Comparison of ENCODE assay signal across 9 mouse cellular contexts in the genomic region with DNA sequence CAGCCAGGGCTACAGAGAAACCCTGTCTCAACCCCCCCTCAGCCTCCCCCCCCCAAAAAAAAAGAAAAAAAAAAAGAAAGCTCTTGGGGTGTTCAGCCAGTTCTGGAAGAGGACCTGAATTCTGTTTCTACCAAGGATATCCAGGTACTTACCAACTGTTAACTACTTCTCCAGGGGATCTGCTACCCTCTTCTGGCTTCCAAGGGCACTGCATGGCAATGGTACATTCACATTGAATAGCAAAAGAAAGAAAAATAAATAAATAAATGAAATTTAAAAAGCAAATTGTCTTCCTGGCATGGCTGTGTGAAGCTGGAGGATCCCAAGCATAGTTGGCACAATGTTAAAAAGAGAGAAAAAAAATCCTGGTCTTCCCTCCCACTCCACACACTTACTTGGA. TPM values are rescaled to one million over a fixed set of nuclear protein-coding genes. Genes with fewer than 3 reads are reported as not detected.
DNase-seq lines count a peak whose midpoint lies in the region; ATAC-seq and TF ChIP-seq lines count a peak whose summit lies in the region.
"Had no signal": no experiment of that assay in that cellular context is flagged by ENCODE, and none has a peak within 500 bp of the region (broad histone marks: within the 10 kb centered on the region; RNA-seq: fewer than 3 reads in every experiment).

No protein-coding gene starts in this region.

- ATAC-seq in kidney, embryonic 15.5 days (replicated peaks; ENCODE audit: low FRiP score) = no peak
- no peak for ATAC-seq in forebrain, embryonic 13.5 days

- H3K79me2 ChIP-seq in MEL (ENCODE audit: control insufficient read depth, insufficient read depth, low read length, poor library complexity) = peaks cover 7% of the 10 kb centered on the region

- no peak for TF ChIP-seq EP300 in MEL (IDR thresholded peaks at IDR 0.05; ENCODE audit: low read depth in 1 of 2, low read length in 2 of 2)

- no peak for TF ChIP-seq POLR2A in MEL (IDR thresholded peaks at IDR 0.05; ENCODE audit: control insufficient read depth in 1 of 2, insufficient read depth in 1 of 2, low read depth in 1 of 2, low read length in 2 of 2, poor library complexity in 1 of 2)

- H3K9ac ChIP-seq in kidney, embryonic 15.5 days = no peak overlapping the region
- H3K9ac ChIP-seq in MEL (ENCODE audit: control insufficient read depth, low read depth, low read length, poor library complexity, severe bottlenecking) = no peak overlapping the region
- H3K9ac ChIP-seq in forebrain, embryonic 13.5 days = no peak overlapping the region

- no peaks in the 10 kb centered on the region for H3K9me3 ChIP-seq in kidney, embryonic 15.5 days (replicated peaks)
- no peaks in the 10 kb centered on the region for H3K9me3 ChIP-seq in MEL (replicated peaks; ENCODE audit: insufficient read depth, low read length)
- no peaks in the 10 kb centered on the region for H3K9me3 ChIP-seq in forebrain, embryonic 13.5 days (replicated peaks)

- H3K27me3 ChIP-seq in kidney, embryonic 15.5 days = peaks cover 13% of the 10 kb centered on the region
- no peaks in the 10 kb centered on the region for H3K27me3 ChIP-seq in MEL (ENCODE audit: control insufficient read depth in 1 of 2, insufficient read depth in 2 of 2, low read length in 2 of 2)
- peaks cover 5% of the 10 kb centered on the region; the same call in 1 of the 2 replicates for H3K27me3 ChIP-seq in forebrain, embryonic 13.5 days

- no peak overlapping the region for H3K27ac ChIP-seq in kidney, embryonic 15.5 days
- H3K27ac ChIP-seq in MEL (ENCODE audit: control insufficient read depth, low read depth, low read length) = no peak overlapping the region
- no peak overlapping the region for H3K27ac ChIP-seq in forebrain, embryonic 13.5 days

- DNase-seq in kidney, adult 18-20 months = peak; percentile 80
- DNase-seq in MEL (ENCODE audit: low read depth, low spot score) = peak; percentile 75
- DNase-seq in c-Kit-positive CD71-positive TER-119-positive erythroid progenitor cells, embryonic 14.5 days (ENCODE audit: low spot score) = peak; percentile 48
- DNase-seq in gastrocnemius, postnatal 10 days = peak; percentile 42
- peak; percentile 77 to 85 for DNase-seq in left cerebral cortex, postnatal 14 days (ENCODE audit: low spot score in 2 of 2)
- peak; percentile 40 for DNase-seq in right cerebral cortex, postnatal 25 days

- no peak overlapping the region for H3K4me2 ChIP-seq in kidney, embryonic 15.5 days
- no peak overlapping the region for H3K4me2 ChIP-seq in forebrain, embryonic 13.5 days

- peak; percentile 80 for TF ChIP-seq RAD21 in MEL (IDR thresholded peaks at IDR 0.05; ENCODE audit: low read depth, low read length)

- intact Hi-C loops in left cerebral cortex, postnatal 14 days (cut with DNase I) = no loop called here

- H3K4me1 ChIP-seq in kidney, embryonic 15.5 days = peaks cover 5% of the 10 kb centered on the region; the same call in 1 of the 2 replicates
- peaks cover 2 to 11% of the 10 kb centered on the region in 2 experiments for H3K4me1 ChIP-seq in MEL (ENCODE audit: control insufficient read depth in 1 of 2, insufficient read depth in 2 of 2, low read length in 2 of 2)
- peaks cover 19% of the 10 kb centered on the region for H3K4me1 ChIP-seq in forebrain, embryonic 13.5 days

- H3K4me3 ChIP-seq in kidney, embryonic 15.5 days (replicated peaks) = no peak overlapping the region
- H3K4me3 ChIP-seq in MEL (ENCODE audit: control insufficient read depth in 1 of 2, insufficient read depth in 1 of 2, low read depth in 2 of 2, low read length in 2 of 2) = no peak overlapping the region
- no peak overlapping the region for H3K4me3 ChIP-seq in forebrain, embryonic 13.5 days

- TF ChIP-seq CTCF in MEL (IDR thresholded peaks at IDR 0.05 in 2 of 3, conservative IDR thresholded peaks at IDR 0.05 in 1 of 3; ENCODE audit: control insufficient read depth in 1 of 3, insufficient read depth in 1 of 3, low read depth in 2 of 3, low read length in 3 of 3, poor library complexity in 1 of 3, severe bottlenecking in 1 of 3) = peak; percentile 59 to 75 (median 72)

- H3K36me3 ChIP-seq in kidney, embryonic 15.5 days = no peaks in the 10 kb centered on the region
- H3K36me3 ChIP-seq in MEL (ENCODE audit: control insufficient read depth in 1 of 2, insufficient read depth in 2 of 2, low read length in 2 of 2) = peaks cover 0 to 12% of the 10 kb centered on the region in 2 experiments; a peak in 2 of 4 replicates
- H3K36me3 ChIP-seq in forebrain, embryonic 13.5 days (ENCODE audit: poor library complexity, severe bottlenecking) = no peaks in the 10 kb centered on the region

TF ChIP-seq in MEL, 35 proteins besides CTCF, POLR2A, EP300 and RAD21:
- TF ChIP-seq ZC3H11A (IDR thresholded peaks at IDR 0.05; ENCODE audit: low read depth, low read length) (peak; percentile 71), ZNF384 (IDR thresholded peaks at IDR 0.05; ENCODE audit: low read depth, low read length) (no peak), HCFC1 (IDR thresholded peaks at IDR 0.05; ENCODE audit: low read depth, low read length) (no peak), SMC3 (IDR thresholded peaks at IDR 0.05; ENCODE audit: low read depth, low read length) (peak; percentile 78), GABPA (IDR thresholded peaks at IDR 0.05; ENCODE audit: low read depth, low read length) (no peak), MYC (IDR thresholded peaks at IDR 0.05; ENCODE audit: low read depth, low read length) (no peak), SIN3A (IDR thresholded peaks at IDR 0.05; ENCODE audit: low read length) (0 out of 2 replicates have a peak, but pooled peaks have one; percentile 40)

RNA-seq across cellular contexts. Expression of gene Cep250, which starts 4.3 kb away (rescaled TPM):
- polyA plus RNA-seq in kidney, embryonic 15.5 days (2015; fragmentation: Nextera tagmentation; extraction: Ambion mirVana) = 21.9 and 24.4 TPM in 2 replicates
- 9.8 and 12.8 TPM in 2 replicates for total RNA-seq in MEL (2012; rRNA removed)
- polyA plus RNA-seq in MEL (2012; ENCODE audit: insufficient read depth in 1 of 2, insufficient read length in 2 of 2, low read depth in 1 of 2, low replicate concordance in 2 of 2, missing spikeins in 1 of 2) = 10 to 100 TPM in 1 of 2 experiments, not detected in 1; 16.4 TPM
- total RNA-seq in gastrocnemius, postnatal 10 days (2021) = 10 to 100 TPM in 1 of 2 experiments, 1 to 10 TPM in 1; 7.8 to 11.7 TPM
- 10 to 100 TPM; 15.1 to 16.3 TPM for total RNA-seq in left cerebral cortex, postnatal 14 days (2021)
- polyA plus RNA-seq in forebrain, embryonic 13.5 days (2015; fragmentation: Nextera tagmentation; extraction: Ambion mirVana) = 23.1 and 25.4 TPM in 2 replicates

RNA-seq across cellular contexts. Expression of gene Gdf5, which starts 6.8 kb away (rescaled TPM):
- 0.51 and 0.84 TPM in 2 replicates for polyA plus RNA-seq in kidney, embryonic 15.5 days (2015; fragmentation: Nextera tagmentation; extraction: Ambion mirVana)
- total RNA-seq in MEL (2012; rRNA removed) = not detected in 2 replicates
- under 1 TPM in 1 of 2 experiments, not detected in 1; 0.06 TPM for polyA plus RNA-seq in MEL (2012; ENCODE audit: insufficient read depth in 1 of 2, insufficient read length in 2 of 2, low read depth in 1 of 2, low replicate concordance in 2 of 2, missing spikeins in 1 of 2)
- total RNA-seq in gastrocnemius, postnatal 10 days (2021) = under 1 TPM in 1 of 2 experiments, not detected in 1; 0.14 TPM
- under 1 TPM; 0.29 to 0.55 TPM for total RNA-seq in left cerebral cortex, postnatal 14 days (2021)
- 2.4 and 4.0 TPM in 2 replicates for polyA plus RNA-seq in forebrain, embryonic 13.5 days (2015; fragmentation: Nextera tagmentation; extraction: Ambion mirVana)

RNA-seq across cellular contexts. Expression of gene Gm15557, which starts 11.5 kb away (rescaled TPM):
- not detected in 2 replicates for polyA plus RNA-seq in kidney, embryonic 15.5 days (2015; fragmentation: Nextera tagmentation; extraction: Ambion mirVana)
- not detected in 2 replicates for total RNA-seq in MEL (2012; rRNA removed)
- polyA plus RNA-seq in MEL (2012; ENCODE audit: insufficient read depth in 1 of 2, insufficient read length in 2 of 2, low read depth in 1 of 2, low replicate concordance in 2 of 2, missing spikeins in 1 of 2) = not detected
- not detected for total RNA-seq in gastrocnemius, postnatal 10 days (2021)
- total RNA-seq in left cerebral cortex, postnatal 14 days (2021) = not detected
- not detected in 2 replicates for polyA plus RNA-seq in forebrain, embryonic 13.5 days (2015; fragmentation: Nextera tagmentation; extraction: Ambion mirVana)
- total RNA-seq: layer of hippocampus, postnatal 25 days had no signal

RNA-seq across cellular contexts. Expression of gene Uqcc1, which starts 21.9 kb away (rescaled TPM):
- 66.6 and 81.7 TPM in 2 replicates for polyA plus RNA-seq in kidney, embryonic 15.5 days (2015; fragmentation: Nextera tagmentation; extraction: Ambion mirVana)
- total RNA-seq in MEL (2012; rRNA removed) = 83.1 and 87.1 TPM in 2 replicates
- polyA plus RNA-seq in MEL (2012; ENCODE audit: insufficient read depth in 1 of 2, insufficient read length in 2 of 2, low read depth in 1 of 2, low replicate concordance in 2 of 2, missing spikeins in 1 of 2) = 10 to 100 TPM in 1 of 2 experiments, not detected in 1; 61.0 TPM
- 100 to 1,000 TPM in 1 of 2 experiments, 10 to 100 TPM in 1; 92.3 to 108 TPM for total RNA-seq in gastrocnemius, postnatal 10 days (2021)
- total RNA-seq in left cerebral cortex, postnatal 14 days (2021) = 10 to 100 TPM; 45.8 to 50.2 TPM
- 69.9 and 73.5 TPM in 2 replicates for polyA plus RNA-seq in forebrain, embryonic 13.5 days (2015; fragmentation: Nextera tagmentation; extraction: Ambion mirVana)

RNA-seq across cellular contexts. Expression of gene 6430550D23Rik, which starts 55.8 kb away (rescaled TPM):
- 0.75 and 1.0 TPM in 2 replicates for polyA plus RNA-seq in kidney, embryonic 15.5 days (2015; fragmentation: Nextera tagmentation; extraction: Ambion mirVana)
- total RNA-seq in MEL (2012; rRNA removed) = 0.69 and 1.1 TPM in 2 replicates
- polyA plus RNA-seq in MEL (2012; ENCODE audit: insufficient read depth in 1 of 2, insufficient read length in 2 of 2, low read depth in 1 of 2, low replicate concordance in 2 of 2, missing spikeins in 1 of 2) = 1 to 10 TPM in 1 of 2 experiments, not detected in 1; 1.1 TPM
- total RNA-seq in gastrocnemius, postnatal 10 days (2021) = under 1 TPM; 0.49 to 0.63 TPM
- total RNA-seq in left cerebral cortex, postnatal 14 days (2021) = 1 to 10 TPM in 1 of 2 experiments, under 1 TPM in 1; 0.88 to 1.3 TPM
- 1.3 TPM in 2 replicates for polyA plus RNA-seq in forebrain, embryonic 13.5 days (2015; fragmentation: Nextera tagmentation; extraction: Ambion mirVana)
